Mouse (Mus musculus): ENCODE measurements around the gene Tap2. TPM values are rescaled to one million over a fixed set of nuclear protein-coding genes. Genes with fewer than 3 reads are reported as not detected.
A peak's percentile ranks its signal among the peaks of the same experiment; 100 is the strongest.

Gene Tap2
- polyA plus RNA-seq (2015; fragmentation: Nextera tagmentation; extraction: Ambion mirVana) = 7.2 and 7.4 TPM in 2 replicates

GRCm38 (mm10) chr17:34203444-34203843 lies at the start of gene Tap2:
Gene Tap2, plus strand, starts transcription at chr17:34203527.
- H3K4me3 ChIP-seq (replicated peaks) = peak within 1 kb of the TSS; percentile 88
- peaks cover 27% of the 10 kb centered on the region for H3K4me1 ChIP-seq (replicated peaks)
- peak within 1 kb of the TSS; percentile 94 for H3K4me2 ChIP-seq
- peak within 1 kb of the TSS; percentile 67; the same call in 1 of the 2 replicates for H3K27ac ChIP-seq (replicated peaks)
- no peak for ATAC-seq (ENCODE audit: insufficient read depth)
- H3K9ac ChIP-seq = peak within 1 kb of the TSS; percentile 77
- H3K9me3 ChIP-seq (replicated peaks) = no peaks in the 10 kb centered on the region
- no peaks in the 10 kb centered on the region for H3K36me3 ChIP-seq (replicated peaks)
- peaks cover 20% of the 10 kb centered on the region for H3K27me3 ChIP-seq
- WGBS (ENCODE audit: insufficient replicate concordance) = 80% methylated on average over 5 of the region's 5 CpGs

GRCm38 (mm10) chr17:34155534-34155933 lies 47.8 kb upstream of the Tap2 start:
- H3K9ac ChIP-seq = no peak overlapping the region
- 48% methylated on average over 5 of the region's 5 CpGs for WGBS (ENCODE audit: insufficient replicate concordance)
- no peak overlapping the region for H3K4me2 ChIP-seq
- no peaks in the 10 kb centered on the region for H3K27me3 ChIP-seq
- H3K36me3 ChIP-seq (replicated peaks) = no peaks in the 10 kb centered on the region
- H3K4me3 ChIP-seq (replicated peaks) = no peak overlapping the region
- no peak overlapping the region for H3K27ac ChIP-seq (replicated peaks)
- no peaks in the 10 kb centered on the region for H3K9me3 ChIP-seq (replicated peaks)
- ATAC-seq (ENCODE audit: insufficient read depth) = no peak
- no peaks in the 10 kb centered on the region for H3K4me1 ChIP-seq (replicated peaks)

GRCm38 (mm10) chr17:34164202-34164895 lies 39.0 kb upstream of the Tap2 start:
- no peaks in the 10 kb centered on the region for H3K9me3 ChIP-seq (replicated peaks)
- H3K27ac ChIP-seq (replicated peaks) = no peak overlapping the region
- no peak for ATAC-seq (ENCODE audit: insufficient read depth)
- H3K27me3 ChIP-seq = no peaks in the 10 kb centered on the region
- H3K4me2 ChIP-seq = no peak overlapping the region
- 40% methylated on average over 9 of the region's 9 CpGs for WGBS (ENCODE audit: insufficient replicate concordance)
- no peaks in the 10 kb centered on the region for H3K36me3 ChIP-seq (replicated peaks)
- no peak overlapping the region for H3K9ac ChIP-seq
- no peak overlapping the region for H3K4me3 ChIP-seq (replicated peaks)
- no peaks in the 10 kb centered on the region for H3K4me1 ChIP-seq (replicated peaks)

- Histone ChIP-seq H3K27me3 (no peaks in the 10 kb centered on the region), H3K4me2 (no peak overlapping the region), H3K27ac (replicated peaks) (no peak overlapping the region), H3K4me3 (replicated peaks) (no peak overlapping the region), H3K9me3 (replicated peaks) (no peaks in the 10 kb centered on the region), H3K4me1 (replicated peaks) (no peaks in the 10 kb centered on the region), H3K36me3 (replicated peaks) (no peaks in the 10 kb centered on the region), H3K9ac (no peak overlapping the region)
- no peak for ATAC-seq (ENCODE audit: insufficient read depth)
- 28% methylated on average over 6 of the region's 6 CpGs for WGBS (ENCODE audit: insufficient replicate concordance)
These were observed 38.1 kb upstream of the Tap2 start for GRCm38 (mm10) chr17:34165033-34165730.

GRCm38 (mm10) chr17:34169279-34169678 lies 34.0 kb upstream of the Tap2 start:
- H3K36me3 ChIP-seq (replicated peaks) = no peaks in the 10 kb centered on the region
- 2% methylated on average over 2 of the region's 2 CpGs for WGBS (ENCODE audit: insufficient replicate concordance)
- no peak overlapping the region for H3K27ac ChIP-seq (replicated peaks)
- peaks cover 10% of the 10 kb centered on the region; the same call in 1 of the 2 replicates for H3K4me1 ChIP-seq (replicated peaks)
- H3K4me2 ChIP-seq = no peak overlapping the region
- no peak overlapping the region for H3K9ac ChIP-seq
- no peak overlapping the region for H3K4me3 ChIP-seq (replicated peaks)
- ATAC-seq (ENCODE audit: insufficient read depth) = no peak
- H3K9me3 ChIP-seq (replicated peaks) = no peaks in the 10 kb centered on the region
- no peaks in the 10 kb centered on the region; the same call in 1 of the 2 replicates for H3K27me3 ChIP-seq

- Histone ChIP-seq H3K36me3 (replicated peaks) (no peaks in the 10 kb centered on the region), H3K27me3 (no peaks in the 10 kb centered on the region; the same call in 1 of the 2 replicates), H3K27ac (replicated peaks) (no peak overlapping the region), H3K4me2 (no peak overlapping the region), H3K4me1 (replicated peaks) (peaks cover 10% of the 10 kb centered on the region; the same call in 1 of the 2 replicates), H3K9ac (no peak overlapping the region), H3K4me3 (replicated peaks) (no peak overlapping the region), H3K9me3 (replicated peaks) (no peaks in the 10 kb centered on the region)
- no peak for ATAC-seq (ENCODE audit: insufficient read depth)
- 6% methylated on average over 4 of the region's 4 CpGs for WGBS (ENCODE audit: insufficient replicate concordance)
These were observed 32.8 kb upstream of the Tap2 start for GRCm38 (mm10) chr17:34170487-34170876.

GRCm38 (mm10) chr17:34170877-34171498 lies 32.3 kb upstream of the Tap2 start:
- H3K27me3 ChIP-seq = no peaks in the 10 kb centered on the region; the same call in 1 of the 2 replicates
- peak overlapping the region; percentile 58 for H3K4me2 ChIP-seq
- ATAC-seq (ENCODE audit: insufficient read depth) = peak; percentile 47; the same call in 1 of the 2 replicates
- no peaks in the 10 kb centered on the region for H3K36me3 ChIP-seq (replicated peaks)
- H3K4me1 ChIP-seq (replicated peaks) = peaks cover 10% of the 10 kb centered on the region; the same call in 1 of the 2 replicates
- H3K27ac ChIP-seq (replicated peaks) = no peak overlapping the region
- WGBS (ENCODE audit: insufficient replicate concordance) = 15% methylated on average over 13 of the region's 13 CpGs
- no peak overlapping the region for H3K9ac ChIP-seq
- peak overlapping the region; percentile 11; the same call in 1 of the 2 replicates for H3K4me3 ChIP-seq (replicated peaks)
- no peaks in the 10 kb centered on the region for H3K9me3 ChIP-seq (replicated peaks)

- 78% methylated on average over 5 of the region's 5 CpGs for WGBS (ENCODE audit: insufficient replicate concordance)
These were observed 30.8 kb upstream of the Tap2 start for GRCm38 (mm10) chr17:34172528-34172927.

GRCm38 (mm10) chr17:34174075-34174474 lies 29.3 kb upstream of the Tap2 start:
- Histone ChIP-seq H3K4me2 (no peak overlapping the region), H3K36me3 (replicated peaks) (no peaks in the 10 kb centered on the region), H3K4me3 (replicated peaks) (no peak overlapping the region), H3K4me1 (replicated peaks) (peaks cover 10% of the 10 kb centered on the region; the same call in 1 of the 2 replicates), H3K9me3 (replicated peaks) (no peaks in the 10 kb centered on the region), H3K27ac (replicated peaks) (no peak overlapping the region), H3K9ac (no peak overlapping the region), H3K27me3 (no peaks in the 10 kb centered on the region; the same call in 1 of the 2 replicates)
- ATAC-seq (ENCODE audit: insufficient read depth) = no peak
- WGBS (ENCODE audit: insufficient replicate concordance) = 24% methylated on average over 1 of the region's 1 CpGs

More at GRCm38 (mm10) chr17:34172528-34172927, 30.8 kb upstream of the Tap2 start:
- ATAC-seq (ENCODE audit: insufficient read depth) = no peak
- Histone ChIP-seq H3K9ac (no peak overlapping the region), H3K4me1 (replicated peaks) (peaks cover 10% of the 10 kb centered on the region; the same call in 1 of the 2 replicates), H3K4me3 (replicated peaks) (no peak overlapping the region), H3K27me3 (no peaks in the 10 kb centered on the region; the same call in 1 of the 2 replicates), H3K36me3 (replicated peaks) (no peaks in the 10 kb centered on the region), H3K9me3 (replicated peaks) (no peaks in the 10 kb centered on the region), H3K27ac (replicated peaks) (no peak overlapping the region), H3K4me2 (no peak overlapping the region)

GRCm38 (mm10) chr17:34177179-34177578 lies 26.1 kb upstream of the Tap2 start:
- WGBS (ENCODE audit: insufficient replicate concordance) = 63% methylated on average over 4 of the region's 4 CpGs
- H3K4me3 ChIP-seq (replicated peaks) = no peak overlapping the region
- H3K27ac ChIP-seq (replicated peaks) = no peak overlapping the region
- no peak overlapping the region for H3K9ac ChIP-seq
- no peak overlapping the region for H3K4me2 ChIP-seq
- no peaks in the 10 kb centered on the region for H3K9me3 ChIP-seq (replicated peaks)
- H3K27me3 ChIP-seq = no peaks in the 10 kb centered on the region; the same call in 1 of the 2 replicates
- no peaks in the 10 kb centered on the region for H3K36me3 ChIP-seq (replicated peaks)
- ATAC-seq (ENCODE audit: insufficient read depth) = no peak
- H3K4me1 ChIP-seq (replicated peaks) = peaks cover 7% of the 10 kb centered on the region; the same call in 1 of the 2 replicates

GRCm38 (mm10) chr17:34179019-34179418 lies 24.3 kb upstream of the Tap2 start:
- H3K9ac ChIP-seq = no peak overlapping the region
- no peak for ATAC-seq (ENCODE audit: insufficient read depth)
- peaks cover 7% of the 10 kb centered on the region; the same call in 1 of the 2 replicates for H3K4me1 ChIP-seq (replicated peaks)
- H3K27me3 ChIP-seq = no peaks in the 10 kb centered on the region; the same call in 1 of the 2 replicates
- no peak overlapping the region for H3K4me3 ChIP-seq (replicated peaks)
- no peak overlapping the region for H3K27ac ChIP-seq (replicated peaks)
- no peaks in the 10 kb centered on the region for H3K36me3 ChIP-seq (replicated peaks)
- no peaks in the 10 kb centered on the region for H3K9me3 ChIP-seq (replicated peaks)
- no peak overlapping the region for H3K4me2 ChIP-seq
- WGBS (ENCODE audit: insufficient replicate concordance) = 48% methylated on average over 6 of the region's 6 CpGs

Data from liver, embryonic 15.5 days (tissue).